Mouse (Mus musculus) cerebellum, postnatal 4 days (tissue): Measurements from ENCODE around the gene Trmt2a.
"Not testable (repeated sequence)": the region's sequence is repeated elsewhere in the genome, so short reads cannot be mapped to it uniquely, and the experiment has no call there.

ENCODE experiments used
- DNase-seq, 2 experiments: peaks; one replicate each; pipeline ENCODE4 v3.0.0; 2022; ENCODE audit warnings: low spot score in 2 of 2, mixed read lengths in 1 of 2

The Trmt2a gene

GRCm38 (mm10) chr16:18289067-18289588 lies 40.6 kb downstream of the Trmt2a start, which contains the start of gene Dgcr8:
TSS of gene Dgcr8 (minus strand) at chr16:18289246.
- peak; percentile 96 to 98 for DNase-seq

- DNase-seq, result not testable (repeated sequence)
Measured at GRCm38 (mm10) chr16:18289614-18290013, 41.1 kb downstream of the Trmt2a start.
